ENCODE assay signal across 8 mouse cellular contexts in genomic region chr19:4257216-4257896, GRCm38 (mm10). TPM values are rescaled to one million over a fixed set of nuclear protein-coding genes. Genes with fewer than 3 reads are reported as not detected.
A peak's percentile ranks its signal among the peaks of the same experiment; 100 is the strongest.
DNase-seq lines count a peak whose midpoint lies in the region; ATAC-seq lines count a peak whose summit lies in the region.

No protein-coding gene starts in this region.

- DNase-seq in CD4-positive helper T cell, adult 2 months (ENCODE audit: low read depth, low spot score) = peak; percentile 91
- peak; percentile 79 for DNase-seq in brain, embryonic 18.5 days (ENCODE audit: low read depth, low spot score)
- DNase-seq in kidney, postnatal 10 days = peak; percentile 96
- DNase-seq in natural killer cell, adult 2 months (ENCODE audit: low spot score in 2 of 2) = peak; percentile 88 to 90

- peak overlapping the region; percentile 84 for H3K9ac ChIP-seq in heart, embryonic 13.5 days
- peak overlapping the region; percentile 72 for H3K9ac ChIP-seq in liver, embryonic 12.5 days
- H3K9ac ChIP-seq in stomach, embryonic 15.5 days = peak overlapping the region; percentile 39; the same call in 1 of the 2 replicates

- peak overlapping the region; percentile 97 for H3K4me2 ChIP-seq in heart, embryonic 13.5 days
- peak overlapping the region; percentile 96 for H3K4me2 ChIP-seq in liver, embryonic 12.5 days
- H3K4me2 ChIP-seq in stomach, embryonic 15.5 days = peak overlapping the region; percentile 84

- 2% methylated on average over 41 of the region's 41 CpGs for WGBS in heart, embryonic 13.5 days
- WGBS in liver, embryonic 12.5 days (ENCODE audit: insufficient replicate concordance) = under 1% methylated on average over 41 of the region's 41 CpGs
- WGBS in stomach, embryonic 15.5 days = 1% methylated on average over 41 of the region's 41 CpGs

- no peak overlapping the region for H3K27ac ChIP-seq in heart, embryonic 13.5 days (replicated peaks)
- no peak overlapping the region for H3K27ac ChIP-seq in liver, embryonic 12.5 days
- H3K27ac ChIP-seq in stomach, embryonic 15.5 days = no peak overlapping the region

- H3K36me3 ChIP-seq in heart, embryonic 13.5 days = no peaks in the 10 kb centered on the region
- no peaks in the 10 kb centered on the region for H3K36me3 ChIP-seq in liver, embryonic 12.5 days
- no peaks in the 10 kb centered on the region for H3K36me3 ChIP-seq in stomach, embryonic 15.5 days

- peak; percentile 91 for ATAC-seq in erythroid progenitor cell, adult 5-6 weeks (replicated peaks; ENCODE audit: low FRiP score, poor library complexity, severe bottlenecking)
- ATAC-seq in heart, embryonic 13.5 days (ENCODE audit: extremely low read depth, insufficient number of reproducible peaks, low FRiP score, low TSS enrichment) = peak; percentile 81
- ATAC-seq in liver, embryonic 12.5 days = peak; percentile 85
- peak; percentile 87 for ATAC-seq in stomach, embryonic 15.5 days (ENCODE audit: insufficient read depth, low FRiP score, low read depth)

- 0 out of 2 replicates have a peak, but pooled peaks cover 3% of the 10 kb centered on the region for H3K27me3 ChIP-seq in heart, embryonic 13.5 days (replicated peaks)
- 0 out of 2 replicates have a peak, but pooled peaks cover 5% of the 10 kb centered on the region for H3K27me3 ChIP-seq in liver, embryonic 12.5 days (replicated peaks)
- H3K27me3 ChIP-seq in stomach, embryonic 15.5 days (replicated peaks) = no peaks in the 10 kb centered on the region

- H3K9me3 ChIP-seq in heart, embryonic 13.5 days = no peaks in the 10 kb centered on the region
- no peaks in the 10 kb centered on the region for H3K9me3 ChIP-seq in liver, embryonic 12.5 days (replicated peaks)
- no peaks in the 10 kb centered on the region for H3K9me3 ChIP-seq in stomach, embryonic 15.5 days

- H3K4me1 ChIP-seq in heart, embryonic 13.5 days = peaks cover 16% of the 10 kb centered on the region
- H3K4me1 ChIP-seq in liver, embryonic 12.5 days = peaks cover 21% of the 10 kb centered on the region
- H3K4me1 ChIP-seq in stomach, embryonic 15.5 days = peaks cover 15% of the 10 kb centered on the region; the same call in 1 of the 2 replicates

- H3K4me3 ChIP-seq in heart, embryonic 13.5 days = peak overlapping the region; percentile 76
- peak overlapping the region; percentile 72 for H3K4me3 ChIP-seq in liver, embryonic 12.5 days
- H3K4me3 ChIP-seq in stomach, embryonic 15.5 days (replicated peaks) = peak overlapping the region; percentile 75

RNA-seq across cellular contexts. Expression of gene Ssh3, which starts 11.6 kb away (rescaled TPM):
- total RNA-seq in erythroid progenitor cell, adult 5-6 weeks (2015; ENCODE audit: low replicate concordance) = 2.2 and 16.8 TPM in 2 replicates
- 0.90 and 5.2 TPM in 2 replicates for total RNA-seq in erythroid progenitor cell, adult 5-6 weeks (2017; ENCODE audit: low replicate concordance)
- 5.0 and 6.7 TPM in 2 replicates for polyA plus RNA-seq in heart, embryonic 13.5 days (2015; fragmentation: Nextera tagmentation; extraction: Ambion mirVana)
- 2.2 and 2.6 TPM in 2 replicates for polyA plus RNA-seq in liver, embryonic 12.5 days (2016; fragmentation: Nextera tagmentation; extraction: Ambion mirVana)
- 27.6 and 32.6 TPM in 2 replicates for polyA plus RNA-seq in stomach, embryonic 15.5 days (2015; fragmentation: Nextera tagmentation; extraction: Ambion mirVana)

RNA-seq across cellular contexts. Expression of gene Ankrd13d, which starts 25.6 kb away (rescaled TPM):
- total RNA-seq in erythroid progenitor cell, adult 5-6 weeks (2015; ENCODE audit: low replicate concordance) = 0.72 and 1.3 TPM in 2 replicates
- 0.39 TPM in 1 of 2 replicates, not detected in the other for total RNA-seq in erythroid progenitor cell, adult 5-6 weeks (2017; ENCODE audit: low replicate concordance)
- polyA plus RNA-seq in heart, embryonic 13.5 days (2015; fragmentation: Nextera tagmentation; extraction: Ambion mirVana) = 1.0 and 1.6 TPM in 2 replicates
- 0.99 and 1.4 TPM in 2 replicates for polyA plus RNA-seq in liver, embryonic 12.5 days (2016; fragmentation: Nextera tagmentation; extraction: Ambion mirVana)
- 9.5 TPM in 2 replicates for polyA plus RNA-seq in stomach, embryonic 15.5 days (2015; fragmentation: Nextera tagmentation; extraction: Ambion mirVana)

RNA-seq across cellular contexts. Expression of gene Pold4, which starts 25.7 kb away (rescaled TPM):
- 21.8 and 24.5 TPM in 2 replicates for total RNA-seq in erythroid progenitor cell, adult 5-6 weeks (2015; ENCODE audit: low replicate concordance)
- 5.0 and 16.1 TPM in 2 replicates for total RNA-seq in erythroid progenitor cell, adult 5-6 weeks (2017; ENCODE audit: low replicate concordance)
- polyA plus RNA-seq in heart, embryonic 13.5 days (2015; fragmentation: Nextera tagmentation; extraction: Ambion mirVana) = 19.9 and 23.5 TPM in 2 replicates
- polyA plus RNA-seq in liver, embryonic 12.5 days (2016; fragmentation: Nextera tagmentation; extraction: Ambion mirVana) = 12.8 and 13.2 TPM in 2 replicates
- 26.7 and 36.4 TPM in 2 replicates for polyA plus RNA-seq in stomach, embryonic 15.5 days (2015; fragmentation: Nextera tagmentation; extraction: Ambion mirVana)

RNA-seq across cellular contexts. Expression of gene AC109138.7, which starts 43.2 kb away (rescaled TPM):
- total RNA-seq in erythroid progenitor cell, adult 5-6 weeks (2015; ENCODE audit: low replicate concordance) = not detected in 2 replicates
- not detected in 2 replicates for total RNA-seq in erythroid progenitor cell, adult 5-6 weeks (2017; ENCODE audit: low replicate concordance)
- not detected in 2 replicates for polyA plus RNA-seq in heart, embryonic 13.5 days (2015; fragmentation: Nextera tagmentation; extraction: Ambion mirVana)
- polyA plus RNA-seq in liver, embryonic 12.5 days (2016; fragmentation: Nextera tagmentation; extraction: Ambion mirVana) = not detected in 2 replicates
- not detected in 2 replicates for polyA plus RNA-seq in stomach, embryonic 15.5 days (2015; fragmentation: Nextera tagmentation; extraction: Ambion mirVana)

RNA-seq across cellular contexts. Expression of gene Clcf1, which starts 43.3 kb away (rescaled TPM):
- total RNA-seq in erythroid progenitor cell, adult 5-6 weeks (2015; ENCODE audit: low replicate concordance) = not detected in 2 replicates
- total RNA-seq in erythroid progenitor cell, adult 5-6 weeks (2017; ENCODE audit: low replicate concordance) = 0.15 and 1.2 TPM in 2 replicates
- 1.1 and 1.9 TPM in 2 replicates for polyA plus RNA-seq in heart, embryonic 13.5 days (2015; fragmentation: Nextera tagmentation; extraction: Ambion mirVana)
- polyA plus RNA-seq in liver, embryonic 12.5 days (2016; fragmentation: Nextera tagmentation; extraction: Ambion mirVana) = 0.73 and 1.3 TPM in 2 replicates
- polyA plus RNA-seq in stomach, embryonic 15.5 days (2015; fragmentation: Nextera tagmentation; extraction: Ambion mirVana) = 5.4 and 6.2 TPM in 2 replicates
